Mouse (Mus musculus) forebrain, embryonic 11.5 days (tissue): ENCODE measurements around the gene Olfr53. TPM values are rescaled to one million over a fixed set of nuclear protein-coding genes. Genes with fewer than 3 reads are reported as not detected.

ENCODE experiments used
- ATAC-seq: fragments of 200-750 bp; cut with Nextera tagmentation; replicated peaks from 2 replicates; pipeline ENCODE4 v1.8.0; 2017; ENCODE audit warnings: moderate TSS enrichment; ENCODE audit not compliant: low FRiP score
- DNase-seq: peaks from one replicate; pipeline ENCODE4 v3.0.0-alpha.2; 2017; ENCODE audit warnings: low spot score
- H3K27ac ChIP-seq: fragments of 300-500 bp; sonication (generic); 2 replicates; pipeline ENCODE4 v1.5.1; 2014; ENCODE audit warnings: low read depth, low read length
- H3K27me3 ChIP-seq: fragments of 300-500 bp; sonication (generic); 2 replicates; pipeline ENCODE4 v1.6.1; 2014; ENCODE audit warnings: mild to moderate bottlenecking, low read length, mixed read lengths; ENCODE audit not compliant: control insufficient read depth, insufficient read depth
- H3K36me3 ChIP-seq: fragments of 300-500 bp; sonication (generic); 2 replicates; pipeline ENCODE4 v1.6.1; 2014; ENCODE audit warnings: mild to moderate bottlenecking, low read length, moderate library complexity, mixed read lengths; ENCODE audit not compliant: control insufficient read depth, insufficient read depth
- H3K4me1 ChIP-seq: fragments of 300-500 bp; sonication (generic); replicated peaks from 2 replicates; pipeline ENCODE4 v1.6.1; 2014; ENCODE audit warnings: low read length, mixed read lengths; ENCODE audit not compliant: control insufficient read depth, insufficient read depth
- H3K4me2 ChIP-seq: fragments of 300-500 bp; sonication (generic); 2 replicates; pipeline ENCODE4 v1.6.1; 2014; ENCODE audit warnings: low read depth, mild to moderate bottlenecking, low read length, moderate library complexity, mixed read lengths; ENCODE audit not compliant: severe bottlenecking
- H3K4me3 ChIP-seq: fragments of 300-500 bp; sonication (generic); 2 replicates; pipeline ENCODE4 v1.5.1; 2014; ENCODE audit warnings: low read depth, low read length
- H3K9ac ChIP-seq: fragments of 300-500 bp; sonication (generic); 2 replicates; pipeline ENCODE4 v1.6.1; 2014; ENCODE audit warnings: low read length
- H3K9me3 ChIP-seq: fragments of 300-500 bp; sonication (generic); 2 replicates; pipeline ENCODE4 v1.6.1; 2016; ENCODE audit warnings: low read length, mixed read lengths; ENCODE audit not compliant: control insufficient read depth
- polyA plus RNA-seq: library from polyadenylated mRNA; unstranded; fragments of >200 nt; fragmentation: Nextera tagmentation; extraction: Ambion mirVana; gene quantifications from 2 replicates; pipeline ENCODE4 v1.2.1, GENCODE M21; 2014

Olfr53 gene
- polyA plus RNA-seq, 1 experiment from 2014 or later = not detected

DNA sequence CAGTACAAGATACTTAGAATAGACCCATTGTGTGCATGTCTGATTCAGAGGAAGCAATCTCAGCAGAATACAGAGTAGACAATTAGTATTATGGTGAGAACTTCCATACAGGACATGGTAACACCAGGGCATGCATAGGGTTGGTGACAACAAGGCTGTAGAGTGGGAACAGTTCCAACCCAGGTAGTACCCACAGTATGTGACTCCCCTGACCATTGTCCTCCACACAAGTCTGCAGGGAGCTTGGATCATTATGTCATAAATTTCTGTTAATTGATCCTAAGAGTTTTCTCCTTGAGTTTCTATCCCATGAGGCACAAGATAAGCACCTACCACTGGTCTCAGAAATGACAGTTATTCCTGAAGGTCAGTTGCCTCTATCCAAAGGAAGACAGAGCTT, 50.7 kb downstream of the Olfr53 start, which contains the start of gene Olfr541:
Gene Olfr541 (plus strand): TSS at position 301 of the 400 bp plus-strand sequence.
- Histone ChIP-seq H3K4me3 (no peak within 1 kb of the TSS), H3K4me2 (no peak within 1 kb of the TSS), H3K36me3 (no peaks in the 10 kb centered on the region), H3K9me3 (no peaks in the 10 kb centered on the region), H3K27ac (no peak within 1 kb of the TSS), H3K4me1 (no peaks in the 10 kb centered on the region), H3K9ac (no peak within 1 kb of the TSS), H3K27me3 (no peaks in the 10 kb centered on the region)
- DNase-seq (no peak), ATAC-seq (no peak)

Other genes with a start within 250 kb of the Olfr53 start
- not detected in 2 replicates for gene Olfr531, start 243.5 kb upstream of the Olfr53 start, polyA plus RNA-seq
- not detected in 2 replicates for gene Olfr532, start 224.8 kb upstream of the Olfr53 start, polyA plus RNA-seq
- gene Olfr533, start 183.1 kb upstream of the Olfr53 start, polyA plus RNA-seq = not detected in 2 replicates
- not detected in 2 replicates for gene Olfr535, start 162.2 kb upstream of the Olfr53 start, polyA plus RNA-seq
- not detected in 2 replicates for gene Olfr536, start 139.1 kb upstream of the Olfr53 start, polyA plus RNA-seq
- gene Olfr538, start 78.6 kb upstream of the Olfr53 start, polyA plus RNA-seq = not detected in 2 replicates
- 0.03 TPM in 1 of 2 replicates, not detected in the other for gene Olfr46, start 45.2 kb upstream of the Olfr53 start, polyA plus RNA-seq
- not detected in 2 replicates for gene Olfr61, start 17.5 kb upstream of the Olfr53 start, polyA plus RNA-seq
- not detected in 2 replicates for gene Olfr539, start 13.5 kb downstream of the Olfr53 start, polyA plus RNA-seq
- gene Olfr45, start 35.5 kb downstream of the Olfr53 start, polyA plus RNA-seq = not detected in 2 replicates
- not detected in 2 replicates for gene Olfr541, start 50.8 kb downstream of the Olfr53 start, polyA plus RNA-seq
- not detected in 2 replicates for gene Cyp2e1, start 117.3 kb downstream of the Olfr53 start, polyA plus RNA-seq
- not detected in 2 replicates for gene Syce1, start 141.4 kb downstream of the Olfr53 start, polyA plus RNA-seq
- gene Zfp941, start 175.7 kb downstream of the Olfr53 start, polyA plus RNA-seq = 4.6 and 5.2 TPM in 2 replicates
- gene Urah, start 188.6 kb downstream of the Olfr53 start, polyA plus RNA-seq = 0.48 TPM in 1 of 2 replicates, not detected in the other
- not detected in 2 replicates for gene Scgb1c1, start 199.1 kb downstream of the Olfr53 start, polyA plus RNA-seq
- gene Odf3, start 201.4 kb downstream of the Olfr53 start, polyA plus RNA-seq = not detected in 2 replicates
- not detected in 2 replicates for gene Gm45785, start 209.9 kb downstream of the Olfr53 start, polyA plus RNA-seq
- gene Ric8a, start 210.5 kb downstream of the Olfr53 start, polyA plus RNA-seq = 57.2 and 63.0 TPM in 2 replicates
- 27.2 and 29.1 TPM in 2 replicates for gene Bet1l, start 211.1 kb downstream of the Olfr53 start, polyA plus RNA-seq
- 242 and 244 TPM in 2 replicates for gene Psmd13, start 235.5 kb downstream of the Olfr53 start, polyA plus RNA-seq
- gene Sirt3, start 235.9 kb downstream of the Olfr53 start, polyA plus RNA-seq = 24.3 and 25.2 TPM in 2 replicates